Mouse (Mus musculus) embryonic facial prominence, embryonic 10.5 days (tissue): ENCODE results near the gene Zfp831. TPM values are rescaled to one million over a fixed set of nuclear protein-coding genes. Genes with fewer than 3 reads are reported as not detected.
A peak's percentile ranks its signal among the peaks of the same experiment; 100 is the strongest.

Source experiments
- DNase-seq: peaks from one replicate; pipeline ENCODE4 v3.0.0-alpha.2; 2017; ENCODE audit warnings: low spot score
- H3K27ac ChIP-seq: fragments of 300-500 bp; sonication (generic); replicated peaks from 2 replicates; pipeline ENCODE4 v1.5.1; 2016; ENCODE audit warnings: mild to moderate bottlenecking
- H3K27me3 ChIP-seq: fragments of 300-500 bp; sonication (generic); replicated peaks from 2 replicates; pipeline ENCODE4 v1.6.1; 2016; ENCODE audit warnings: low read depth, mild to moderate bottlenecking; ENCODE audit not compliant: poor library complexity, severe bottlenecking
- H3K36me3 ChIP-seq: fragments of 300-500 bp; sonication (generic); replicated peaks from 2 replicates; pipeline ENCODE4 v1.6.1; 2016; ENCODE audit warnings: mild to moderate bottlenecking, moderate library complexity
- H3K4me1 ChIP-seq: fragments of 300-500 bp; sonication (generic); 2 replicates; pipeline ENCODE4 v1.6.1; 2016
- H3K4me3 ChIP-seq: fragments of 300-500 bp; sonication (generic); 2 replicates; pipeline ENCODE4 v1.5.1; 2016; ENCODE audit warnings: mild to moderate bottlenecking, moderate library complexity
- H3K9me3 ChIP-seq: fragments of 300-500 bp; sonication (generic); 2 replicates; pipeline ENCODE4 v1.6.1; 2016; ENCODE audit warnings: mild to moderate bottlenecking
- WGBS: fragments of 180-500 bp; shearing (Covaris S2); methylation state at CpG from one replicate; pipeline ENCODE4 v1.1.7; 2016; 5-methylcytosine and 5-hydroxymethylcytosine counted together
- polyA plus RNA-seq: library from polyadenylated mRNA; unstranded; fragments of >200 nt; fragmentation: Nextera tagmentation; extraction: Ambion mirVana; gene quantifications from 2 replicates; pipeline ENCODE4 v1.2.1, GENCODE M21; 2016

Gene Zfp831
- polyA plus RNA-seq, 1 experiment from 2014 or later, result not detected

- 81% methylated on average over 4 of the region's 4 CpGs for WGBS
- H3K27me3 ChIP-seq, result no peaks in the 10 kb centered on the region
- H3K4me1 ChIP-seq, result 0 out of 2 replicates have a peak, but pooled peaks cover 5% of the 10 kb centered on the region
- H3K36me3 ChIP-seq, result no peaks in the 10 kb centered on the region
- no peak for DNase-seq
- no peak overlapping the region for H3K27ac ChIP-seq
- no peaks in the 10 kb centered on the region for H3K9me3 ChIP-seq
- H3K4me3 ChIP-seq, result no peak overlapping the region
Measured at GRCm38 (mm10) chr2:174708587-174708986, 65.3 kb downstream of the Zfp831 start.

DNA sequence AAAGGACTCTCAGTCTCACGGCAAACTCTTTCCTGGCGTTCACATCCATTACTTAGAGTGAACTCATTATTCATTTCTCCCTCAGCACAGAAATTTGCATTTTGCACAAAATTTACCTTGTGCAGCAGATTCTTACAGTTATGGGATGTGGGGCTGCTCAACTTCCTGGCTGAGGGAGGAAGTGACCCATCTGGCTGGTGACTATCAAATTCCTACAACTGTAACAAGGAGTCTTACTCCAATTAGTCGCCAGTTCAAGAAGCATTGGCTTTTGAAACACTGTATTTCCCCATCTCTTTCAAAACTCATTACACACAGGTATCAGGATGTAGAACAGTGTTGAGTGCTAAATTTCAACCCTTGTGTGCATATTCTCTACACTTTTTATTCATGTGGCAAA, 66.9 kb downstream of the Zfp831 start:
- Histone ChIP-seq H3K4me1 (0 out of 2 replicates have a peak, but pooled peaks cover 5% of the 10 kb centered on the region), H3K4me3 (no peak overlapping the region), H3K36me3 (no peaks in the 10 kb centered on the region), H3K27ac (no peak overlapping the region), H3K27me3 (no peaks in the 10 kb centered on the region), H3K9me3 (no peaks in the 10 kb centered on the region)
- no peak for DNase-seq
- 85% methylated on average over 3 of the region's 3 CpGs for WGBS

DNA sequence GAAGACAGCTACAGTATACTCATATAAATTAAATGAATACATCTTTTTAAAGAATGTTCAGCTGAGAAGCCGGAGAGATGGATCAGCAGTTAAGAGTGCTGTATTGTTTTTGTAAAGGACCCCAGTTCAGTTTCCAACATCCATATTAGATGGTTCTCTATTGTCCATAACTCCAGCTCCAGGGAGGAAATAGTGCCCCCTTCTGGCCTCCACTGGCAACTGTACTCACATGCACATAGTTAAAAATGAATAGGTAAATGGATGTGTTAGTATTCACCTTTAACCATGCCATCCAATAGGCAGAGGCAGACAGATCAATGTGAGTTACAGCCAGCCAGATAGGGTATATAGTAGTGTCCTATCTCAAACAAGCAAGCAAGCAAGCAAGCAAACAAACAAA, 68.7 kb downstream of the Zfp831 start:
- H3K4me1 ChIP-seq, result 0 out of 2 replicates have a peak, but pooled peaks cover 5% of the 10 kb centered on the region
- no peaks in the 10 kb centered on the region for H3K36me3 ChIP-seq
- no peak overlapping the region for H3K27ac ChIP-seq
- no peak for DNase-seq
- no peak overlapping the region for H3K4me3 ChIP-seq
- WGBS, result 93% methylated on average over 1 of the region's 1 CpGs
- no peaks in the 10 kb centered on the region for H3K27me3 ChIP-seq
- no peaks in the 10 kb centered on the region for H3K9me3 ChIP-seq

GRCm38 (mm10) chr2:174715938-174716337, 72.6 kb downstream of the Zfp831 start:
- Histone ChIP-seq H3K36me3 (no peaks in the 10 kb centered on the region), H3K27me3 (no peaks in the 10 kb centered on the region), H3K9me3 (no peaks in the 10 kb centered on the region), H3K27ac (no peak overlapping the region), H3K4me1 (no peaks in the 10 kb centered on the region), H3K4me3 (no peak overlapping the region)
- no peak for DNase-seq

GRCm38 (mm10) chr2:174717857-174718256, 74.5 kb downstream of the Zfp831 start:
- no peaks in the 10 kb centered on the region; the same call in 1 of the 2 replicates for H3K4me1 ChIP-seq
- no peak for DNase-seq
- H3K36me3 ChIP-seq, result no peaks in the 10 kb centered on the region
- WGBS, result 93% methylated on average over 4 of the region's 4 CpGs
- H3K27ac ChIP-seq, result no peak overlapping the region
- H3K27me3 ChIP-seq, result no peaks in the 10 kb centered on the region
- H3K9me3 ChIP-seq, result no peaks in the 10 kb centered on the region
- H3K4me3 ChIP-seq, result no peak overlapping the region

GRCm38 (mm10) chr2:174727114-174727823, 83.9 kb downstream of the Zfp831 start:
- H3K36me3 ChIP-seq, result no peaks in the 10 kb centered on the region
- 68% methylated on average over 10 of the region's 10 CpGs for WGBS
- peak; percentile 39 for DNase-seq

DNA sequence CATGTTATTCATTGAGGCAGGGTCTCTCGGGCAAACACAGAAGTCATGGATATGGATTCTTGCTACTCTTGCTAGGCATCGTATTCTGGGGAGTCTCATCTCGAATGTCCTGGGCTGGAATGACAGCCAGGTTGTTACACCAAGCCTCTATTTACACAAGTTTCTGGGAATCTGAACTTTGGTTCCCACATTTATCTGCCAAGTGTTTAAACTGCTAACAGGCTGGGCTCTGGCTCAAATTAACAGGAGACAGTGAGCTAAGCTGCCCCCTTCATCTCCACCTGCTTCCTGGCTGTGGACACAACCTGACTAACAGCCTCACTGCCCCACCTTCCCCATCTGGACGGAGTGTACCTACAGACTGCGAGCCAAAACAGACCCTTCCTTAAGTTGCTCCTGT, 88.6 kb downstream of the Zfp831 start:
- Histone ChIP-seq H3K27ac (no peak overlapping the region), H3K27me3 (0 out of 2 replicates have a peak, but pooled peaks cover 2% of the 10 kb centered on the region), H3K36me3 (no peaks in the 10 kb centered on the region), H3K4me3 (no peak overlapping the region), H3K4me1 (peaks cover 13% of the 10 kb centered on the region), H3K9me3 (no peaks in the 10 kb centered on the region)
- 84% methylated on average over 5 of the region's 5 CpGs for WGBS
- DNase-seq, result no peak

More at GRCm38 (mm10) chr2:174727114-174727823, 83.9 kb downstream of the Zfp831 start:
- H3K9me3 ChIP-seq, result no peaks in the 10 kb centered on the region
- H3K4me1 ChIP-seq, result peaks cover 8% of the 10 kb centered on the region
- H3K27me3 ChIP-seq, result 0 out of 2 replicates have a peak, but pooled peaks cover 2% of the 10 kb centered on the region
- H3K27ac ChIP-seq, result no peak overlapping the region
- no peak overlapping the region for H3K4me3 ChIP-seq

- WGBS, result 91% methylated on average over 1 of the region's 1 CpGs
Measured at GRCm38 (mm10) chr2:174735270-174735669, 91.9 kb downstream of the Zfp831 start.

GRCm38 (mm10) chr2:174747182-174747581, 103.8 kb downstream of the Zfp831 start:
- Histone ChIP-seq H3K27ac (no peak overlapping the region), H3K4me1 (no peaks in the 10 kb centered on the region), H3K9me3 (no peaks in the 10 kb centered on the region), H3K27me3 (no peaks in the 10 kb centered on the region), H3K36me3 (no peaks in the 10 kb centered on the region), H3K4me3 (no peak overlapping the region)
- 79% methylated on average over 1 of the region's 1 CpGs for WGBS
- DNase-seq, result no peak

More at GRCm38 (mm10) chr2:174735270-174735669, 91.9 kb downstream of the Zfp831 start:
- H3K4me1 ChIP-seq, result peaks cover 10% of the 10 kb centered on the region
- H3K9me3 ChIP-seq, result no peaks in the 10 kb centered on the region
- H3K36me3 ChIP-seq, result no peaks in the 10 kb centered on the region
- no peak for DNase-seq
- no peak overlapping the region for H3K27ac ChIP-seq
- H3K27me3 ChIP-seq, result no peaks in the 10 kb centered on the region
- H3K4me3 ChIP-seq, result no peak overlapping the region

- H3K27me3 ChIP-seq, result no peaks in the 10 kb centered on the region
- H3K4me3 ChIP-seq, result no peak overlapping the region
- H3K4me1 ChIP-seq, result no peaks in the 10 kb centered on the region
- WGBS, result 81% methylated on average over 8 of the region's 8 CpGs
- H3K9me3 ChIP-seq, result no peaks in the 10 kb centered on the region
- no peak for DNase-seq
- no peaks in the 10 kb centered on the region for H3K36me3 ChIP-seq
- no peak overlapping the region for H3K27ac ChIP-seq
Measured at GRCm38 (mm10) chr2:174748381-174748780, 105.0 kb downstream of the Zfp831 start.

DNA sequence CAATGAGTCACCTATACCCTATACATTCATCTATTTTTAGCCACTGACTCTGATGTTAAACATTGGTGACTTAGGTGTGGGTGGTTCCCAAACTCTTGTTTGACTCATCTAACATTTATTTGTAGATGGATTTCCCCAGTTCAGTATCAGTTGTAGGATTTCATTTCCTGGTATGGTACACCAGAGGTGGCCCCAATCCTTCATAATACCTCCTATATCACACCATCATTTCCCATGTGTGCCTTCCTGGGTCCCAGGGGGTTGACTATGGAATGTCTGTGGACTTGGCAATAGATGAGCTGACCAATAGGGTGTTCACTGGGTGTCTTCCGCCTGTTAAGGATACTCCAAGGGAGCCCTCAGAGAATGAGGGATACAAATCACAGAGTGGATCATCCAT, 109.9 kb downstream of the Zfp831 start:
- H3K27ac ChIP-seq, result no peak overlapping the region
- WGBS, result 91% methylated on average over 1 of the region's 1 CpGs
- no peaks in the 10 kb centered on the region for H3K9me3 ChIP-seq
- peaks cover 9% of the 10 kb centered on the region; the same call in 1 of the 2 replicates for H3K4me1 ChIP-seq
- H3K36me3 ChIP-seq, result no peaks in the 10 kb centered on the region
- H3K27me3 ChIP-seq, result no peaks in the 10 kb centered on the region
- no peak for DNase-seq
- no peak overlapping the region for H3K4me3 ChIP-seq

DNA sequence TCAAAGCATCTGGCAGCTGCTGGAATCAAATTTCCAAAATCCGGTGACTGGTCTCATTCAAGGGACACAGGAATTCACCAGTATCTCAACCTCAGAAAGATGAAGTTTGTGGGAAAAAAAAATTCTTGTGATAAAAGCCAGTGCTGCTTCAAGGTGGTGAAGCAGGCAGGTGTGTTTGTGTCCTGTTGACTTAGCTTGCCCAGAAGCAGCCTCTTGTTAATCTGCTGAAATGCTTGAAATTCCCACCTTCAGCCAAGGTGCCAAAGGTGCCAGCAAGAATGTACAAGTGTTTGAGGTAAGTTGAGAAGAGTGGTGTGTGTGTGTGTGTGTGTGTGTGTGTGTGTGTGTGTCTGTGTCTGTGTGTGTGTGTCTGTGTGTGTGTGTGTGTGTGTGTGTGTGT, 110.9 kb downstream of the Zfp831 start:
- WGBS, result 48% methylated on average over 1 of the region's 1 CpGs
- Histone ChIP-seq H3K4me1 (peaks cover 9% of the 10 kb centered on the region; the same call in 1 of the 2 replicates), H3K4me3 (no peak overlapping the region), H3K27ac (no peak overlapping the region), H3K36me3 (no peaks in the 10 kb centered on the region), H3K27me3 (no peaks in the 10 kb centered on the region), H3K9me3 (no peaks in the 10 kb centered on the region)
- no peak for DNase-seq

DNA sequence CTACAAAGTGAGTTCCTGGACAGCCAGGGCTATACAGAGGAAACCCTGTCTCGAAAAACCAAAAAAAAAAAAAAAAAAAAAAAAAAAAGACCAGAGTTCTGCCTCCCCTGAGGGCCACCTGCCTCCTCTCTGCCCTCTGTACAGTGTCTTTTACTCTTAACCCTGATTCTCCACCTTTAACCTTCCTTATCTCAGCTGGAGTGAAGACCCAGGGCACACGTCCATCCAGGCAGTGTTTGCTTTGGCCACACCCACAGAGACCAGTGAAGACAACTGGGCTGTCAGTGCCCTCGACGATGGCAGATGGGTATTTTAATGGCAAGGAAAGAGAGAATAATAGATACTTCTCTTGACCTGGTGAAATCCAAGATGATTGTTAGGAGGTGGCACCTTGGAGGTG, 115.9 kb downstream of the Zfp831 start:
- Histone ChIP-seq H3K4me1 (peaks cover 30% of the 10 kb centered on the region), H3K27ac (no peak overlapping the region), H3K9me3 (no peaks in the 10 kb centered on the region), H3K36me3 (no peaks in the 10 kb centered on the region), H3K4me3 (no peak overlapping the region), H3K27me3 (peaks cover 27% of the 10 kb centered on the region)
- no peak for DNase-seq
- WGBS, result 78% methylated on average over 4 of the region's 4 CpGs
